Mouse (Mus musculus) intestine, embryonic 15.5 days (tissue): Measurements from ENCODE around the gene Sema6d. TPM values are rescaled to one million over a fixed set of nuclear protein-coding genes. Genes with fewer than 3 reads are reported as not detected.

Source experiments
- ATAC-seq: fragments of 200-750 bp; cut with Nextera tagmentation; 2 replicates; pipeline ENCODE4 v1.8.0; 2017; ENCODE audit warnings: moderate TSS enrichment, moderate library complexity
- H3K27ac ChIP-seq: fragments of 300-500 bp; sonication (generic); 2 replicates; pipeline ENCODE4 v1.5.1; 2015; ENCODE audit warnings: mild to moderate bottlenecking, inconsistent platforms
- H3K27me3 ChIP-seq: fragments of 300-500 bp; sonication (generic); replicated peaks from 2 replicates; pipeline ENCODE4 v1.6.1; 2015; ENCODE audit warnings: inconsistent platforms
- H3K36me3 ChIP-seq: fragments of 300-500 bp; sonication (generic); 2 replicates; pipeline ENCODE4 v1.6.1; 2015; ENCODE audit warnings: inconsistent platforms
- H3K4me1 ChIP-seq: fragments of 300-500 bp; sonication (generic); replicated peaks from 2 replicates; pipeline ENCODE4 v1.6.1; 2015; ENCODE audit warnings: inconsistent platforms
- H3K4me2 ChIP-seq: fragments of 300-500 bp; sonication (generic); replicated peaks from 2 replicates; pipeline ENCODE4 v1.6.1; 2015; ENCODE audit warnings: mild to moderate bottlenecking, inconsistent platforms
- H3K4me3 ChIP-seq: fragments of 300-500 bp; sonication (generic); replicated peaks from 2 replicates; pipeline ENCODE4 v1.5.1; 2015; ENCODE audit warnings: inconsistent platforms
- H3K9ac ChIP-seq: fragments of 300-500 bp; sonication (generic); 2 replicates; pipeline ENCODE4 v1.6.1; 2015; ENCODE audit warnings: inconsistent platforms
- H3K9me3 ChIP-seq: fragments of 300-500 bp; sonication (generic); 2 replicates; pipeline ENCODE4 v1.6.1; 2016; ENCODE audit warnings: inconsistent platforms
- WGBS: fragments of 180-500 bp; shearing (Covaris S2); methylation state at CpG from one replicate; pipeline ENCODE4 v1.1.7; 2015; 5-methylcytosine and 5-hydroxymethylcytosine counted together
- polyA plus RNA-seq: library from polyadenylated mRNA; unstranded; fragments of >200 nt; fragmentation: Nextera tagmentation; extraction: Ambion mirVana; gene quantifications from 2 replicates; pipeline ENCODE4 v1.2.1, GENCODE M21; 2015

Gene Sema6d
- polyA plus RNA-seq, 1 experiment from 2014 or later: 11.9 TPM

- Histone ChIP-seq H3K9me3 (no peaks in the 10 kb centered on the region), H3K4me2 (no peak overlapping the region), H3K27ac (no peak overlapping the region), H3K4me1 (no peaks in the 10 kb centered on the region), H3K36me3 (no peaks in the 10 kb centered on the region), H3K9ac (no peak overlapping the region), H3K27me3 (no peaks in the 10 kb centered on the region), H3K4me3 (no peak overlapping the region)
- ATAC-seq: no peak
- WGBS: 84% methylated on average over 2 of the region's 2 CpGs
These were observed 99.5 kb downstream of the Sema6d start for GRCm38 (mm10) chr2:124189271-124189670.

- Histone ChIP-seq H3K36me3 (no peaks in the 10 kb centered on the region), H3K27me3 (no peaks in the 10 kb centered on the region), H3K4me1 (no peaks in the 10 kb centered on the region), H3K4me3 (no peak overlapping the region), H3K27ac (no peak overlapping the region), H3K9ac (no peak overlapping the region), H3K9me3 (no peaks in the 10 kb centered on the region), H3K4me2 (no peak overlapping the region)
- no peak for ATAC-seq
- WGBS: 91% methylated on average over 5 of the region's 5 CpGs
These were observed 104.3 kb downstream of the Sema6d start for GRCm38 (mm10) chr2:124194041-124194440.

GRCm38 (mm10) chr2:124201493-124201892 lies 111.7 kb downstream of the Sema6d start:
- Histone ChIP-seq H3K4me1 (no peaks in the 10 kb centered on the region), H3K27ac (no peak overlapping the region), H3K4me3 (no peak overlapping the region), H3K4me2 (no peak overlapping the region), H3K9me3 (no peaks in the 10 kb centered on the region), H3K9ac (no peak overlapping the region), H3K36me3 (no peaks in the 10 kb centered on the region), H3K27me3 (no peaks in the 10 kb centered on the region)
- ATAC-seq: no peak
- WGBS: 88% methylated on average over 5 of the region's 5 CpGs

DNA sequence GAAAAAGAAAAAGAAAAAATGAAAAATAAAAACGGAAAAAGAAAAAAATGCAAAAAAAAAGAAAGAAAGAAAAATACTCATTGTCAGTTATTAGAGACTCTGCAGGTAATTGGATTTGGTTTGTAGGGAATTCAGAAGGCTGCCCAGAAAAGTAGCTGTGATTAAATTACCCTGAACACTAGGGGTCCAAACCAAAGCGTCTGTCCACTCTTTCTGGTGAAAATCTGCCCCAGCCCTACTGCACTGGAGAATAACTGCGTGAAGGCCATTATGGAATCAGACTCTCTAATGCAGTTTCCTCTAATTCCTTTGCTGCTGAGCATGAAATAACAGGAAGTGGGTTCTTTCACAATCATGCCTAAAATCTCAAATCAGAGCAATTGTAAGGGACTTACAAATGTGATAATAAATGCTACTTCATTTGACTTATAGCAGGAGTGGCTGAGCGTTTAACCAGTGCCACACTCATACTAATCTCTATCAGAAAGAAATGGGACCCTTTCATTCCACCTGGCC lies 112.8 kb downstream of the Sema6d start:
- H3K36me3 ChIP-seq: no peaks in the 10 kb centered on the region
- no peak overlapping the region for H3K9ac ChIP-seq
- H3K27me3 ChIP-seq: no peaks in the 10 kb centered on the region
- no peaks in the 10 kb centered on the region for H3K9me3 ChIP-seq
- H3K4me1 ChIP-seq: no peaks in the 10 kb centered on the region
- H3K4me2 ChIP-seq: no peak overlapping the region
- no peak overlapping the region for H3K4me3 ChIP-seq
- 41% methylated on average over 4 of the region's 4 CpGs for WGBS
- no peak overlapping the region for H3K27ac ChIP-seq
- ATAC-seq: no peak

- Histone ChIP-seq H3K27ac (no peak overlapping the region), H3K9ac (no peak overlapping the region), H3K36me3 (no peaks in the 10 kb centered on the region), H3K4me2 (no peak overlapping the region), H3K4me1 (no peaks in the 10 kb centered on the region), H3K27me3 (no peaks in the 10 kb centered on the region), H3K4me3 (no peak overlapping the region), H3K9me3 (no peaks in the 10 kb centered on the region)
- 82% methylated on average over 5 of the region's 5 CpGs for WGBS
- ATAC-seq: no peak
These were observed 116.0 kb downstream of the Sema6d start for GRCm38 (mm10) chr2:124205811-124206210.

- ATAC-seq: no peak
- H3K27ac ChIP-seq: no peak overlapping the region
- H3K36me3 ChIP-seq: no peaks in the 10 kb centered on the region
- H3K9me3 ChIP-seq: no peaks in the 10 kb centered on the region
- H3K4me2 ChIP-seq: no peak overlapping the region
- H3K27me3 ChIP-seq: no peaks in the 10 kb centered on the region
- H3K4me1 ChIP-seq: no peaks in the 10 kb centered on the region
- no peak overlapping the region for H3K9ac ChIP-seq
- H3K4me3 ChIP-seq: no peak overlapping the region
- WGBS: 51% methylated on average over 2 of the region's 2 CpGs
These were observed 118.5 kb downstream of the Sema6d start for GRCm38 (mm10) chr2:124208251-124208650.

DNA sequence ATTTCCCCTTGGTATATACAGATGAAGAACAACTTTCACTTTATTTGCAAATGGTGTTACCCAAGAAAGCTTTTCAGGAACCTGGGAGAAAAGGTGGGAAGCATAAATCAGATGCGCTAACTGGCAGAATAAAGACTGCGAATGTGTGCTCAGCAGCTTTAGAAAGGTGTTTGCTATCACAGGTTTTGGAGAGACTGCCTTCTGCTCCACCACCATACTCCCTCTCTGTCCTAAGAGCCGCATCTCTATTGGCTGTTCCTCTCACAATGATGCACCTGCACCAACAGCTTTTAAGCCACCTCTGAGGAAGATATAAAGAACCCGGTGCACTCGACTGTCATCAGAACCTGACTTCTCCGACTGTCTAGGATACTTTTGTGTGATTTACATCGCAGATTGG lies 133.8 kb downstream of the Sema6d start:
- H3K9me3 ChIP-seq: no peaks in the 10 kb centered on the region
- ATAC-seq: no peak
- 69% methylated on average over 7 of the region's 7 CpGs for WGBS
- no peaks in the 10 kb centered on the region for H3K36me3 ChIP-seq
- H3K4me1 ChIP-seq: no peaks in the 10 kb centered on the region
- no peak overlapping the region for H3K4me3 ChIP-seq
- H3K27ac ChIP-seq: no peak overlapping the region
- no peak overlapping the region for H3K4me2 ChIP-seq
- no peaks in the 10 kb centered on the region for H3K27me3 ChIP-seq
- H3K9ac ChIP-seq: no peak overlapping the region

- no peaks in the 10 kb centered on the region for H3K27me3 ChIP-seq
- no peak overlapping the region for H3K4me3 ChIP-seq
- H3K4me2 ChIP-seq: no peak overlapping the region
- ATAC-seq: no peak
- WGBS: 71% methylated on average over 2 of the region's 2 CpGs
- no peaks in the 10 kb centered on the region for H3K9me3 ChIP-seq
- H3K36me3 ChIP-seq: no peaks in the 10 kb centered on the region
- H3K9ac ChIP-seq: no peak overlapping the region
- H3K4me1 ChIP-seq: no peaks in the 10 kb centered on the region
- H3K27ac ChIP-seq: no peak overlapping the region
These were observed 134.6 kb downstream of the Sema6d start for GRCm38 (mm10) chr2:124224328-124224727.

GRCm38 (mm10) chr2:124234636-124235221 lies 145.0 kb downstream of the Sema6d start:
- Histone ChIP-seq H3K9ac (no peak overlapping the region), H3K4me3 (no peak overlapping the region), H3K4me2 (no peak overlapping the region), H3K27me3 (no peaks in the 10 kb centered on the region), H3K9me3 (no peaks in the 10 kb centered on the region), H3K27ac (no peak overlapping the region), H3K36me3 (no peaks in the 10 kb centered on the region), H3K4me1 (no peaks in the 10 kb centered on the region)
- WGBS: 80% methylated on average over 9 of the region's 9 CpGs
- ATAC-seq: no peak

DNA sequence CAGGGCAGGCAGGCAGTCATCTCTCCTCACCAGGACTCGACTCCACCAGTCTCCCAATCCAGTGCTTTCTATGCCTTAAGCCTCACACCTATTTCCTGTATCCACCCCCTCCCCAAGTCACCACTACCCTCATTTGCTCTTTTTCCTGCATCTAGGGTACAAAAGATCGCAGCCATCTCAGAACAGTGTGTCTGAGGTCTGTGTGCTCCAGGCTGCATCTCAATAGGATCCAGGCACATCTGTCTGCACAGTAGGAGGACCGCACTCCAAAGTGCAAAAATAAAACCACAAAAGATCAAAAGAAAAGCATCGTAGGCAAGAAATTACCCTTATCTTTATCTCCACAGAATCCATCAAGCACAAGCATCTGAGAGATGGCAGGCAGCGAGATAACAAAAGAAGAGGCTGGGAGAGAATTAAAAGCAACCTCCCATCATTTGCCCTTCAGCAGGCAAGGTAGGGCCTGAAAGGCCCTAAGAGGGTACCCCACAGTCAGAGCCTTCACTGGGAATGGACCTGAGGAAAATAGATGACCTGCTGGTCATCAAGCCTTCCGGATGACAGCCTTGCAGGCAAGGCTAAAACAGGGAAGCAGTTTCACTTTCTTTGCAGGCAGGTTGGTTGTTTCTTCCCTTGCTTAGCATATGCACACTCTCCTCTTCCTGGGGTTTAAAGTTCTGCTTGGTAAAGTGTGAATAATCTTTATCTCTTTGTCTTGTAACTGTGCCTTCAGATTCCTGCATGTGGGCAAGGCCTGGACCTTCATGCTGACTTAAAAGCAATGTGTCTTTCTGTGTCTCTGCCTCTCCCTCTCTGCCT lies 145.7 kb downstream of the Sema6d start:
- Histone ChIP-seq H3K4me3 (no peak overlapping the region), H3K4me2 (no peak overlapping the region), H3K27ac (no peak overlapping the region), H3K9ac (no peak overlapping the region), H3K4me1 (no peaks in the 10 kb centered on the region), H3K36me3 (no peaks in the 10 kb centered on the region), H3K27me3 (no peaks in the 10 kb centered on the region), H3K9me3 (no peaks in the 10 kb centered on the region)
- ATAC-seq: no peak
- 56% methylated on average over 6 of the region's 6 CpGs for WGBS

GRCm38 (mm10) chr2:124236831-124237230 lies 147.1 kb downstream of the Sema6d start:
- Histone ChIP-seq H3K9me3 (0 out of 2 replicates have a peak, but pooled peaks cover 3% of the 10 kb centered on the region), H3K27ac (no peak overlapping the region), H3K36me3 (no peaks in the 10 kb centered on the region), H3K4me1 (no peaks in the 10 kb centered on the region), H3K4me3 (no peak overlapping the region), H3K9ac (no peak overlapping the region), H3K27me3 (no peaks in the 10 kb centered on the region), H3K4me2 (no peak overlapping the region)
- 94% methylated on average over 1 of the region's 1 CpGs for WGBS
- ATAC-seq: no peak

GRCm38 (mm10) chr2:124243608-124244007 lies 153.8 kb downstream of the Sema6d start:
- no peaks in the 10 kb centered on the region for H3K27me3 ChIP-seq
- no peak for ATAC-seq
- H3K9ac ChIP-seq: no peak overlapping the region
- no peaks in the 10 kb centered on the region for H3K36me3 ChIP-seq
- H3K9me3 ChIP-seq: 0 out of 2 replicates have a peak, but pooled peaks cover 3% of the 10 kb centered on the region
- H3K4me1 ChIP-seq: no peaks in the 10 kb centered on the region
- no peak overlapping the region for H3K27ac ChIP-seq
- H3K4me2 ChIP-seq: no peak overlapping the region
- H3K4me3 ChIP-seq: no peak overlapping the region
- WGBS: 39% methylated on average over 1 of the region's 1 CpGs
